Mouse (Mus musculus) liver, embryonic 16.5 days (tissue): ENCODE data around the gene Sema3b. TPM values are rescaled to one million over a fixed set of nuclear protein-coding genes. Genes with fewer than 3 reads are reported as not detected.

Experiments used
- ATAC-seq: fragments of 200-750 bp; cut with Nextera tagmentation; 2 replicates; pipeline ENCODE4 v1.8.0; 2017; ENCODE audit warnings: low read depth, mild to moderate bottlenecking, moderate number of reproducible peaks, moderate library complexity
- H3K27ac ChIP-seq: fragments of 300-500 bp; sonication (generic); 2 replicates; pipeline ENCODE4 v1.5.1; 2014; ENCODE audit warnings: mild to moderate bottlenecking, low read length
- H3K27me3 ChIP-seq: fragments of 300-500 bp; sonication (generic); 2 replicates; pipeline ENCODE4 v1.6.1; 2014; ENCODE audit warnings: low read depth, low read length, mixed read lengths; ENCODE audit not compliant: control insufficient read depth, insufficient read depth
- H3K36me3 ChIP-seq: fragments of 300-500 bp; sonication (generic); 2 replicates; pipeline ENCODE4 v1.6.1; 2014; ENCODE audit warnings: mild to moderate bottlenecking; ENCODE audit not compliant: control insufficient read depth, insufficient read depth
- H3K4me1 ChIP-seq: fragments of 300-500 bp; sonication (generic); 2 replicates; pipeline ENCODE4 v1.6.1; 2014; ENCODE audit warnings: low read depth, low read length, mixed read lengths; ENCODE audit not compliant: control insufficient read depth
- H3K4me2 ChIP-seq: fragments of 300-500 bp; sonication (generic); 2 replicates; pipeline ENCODE4 v1.6.1; 2014; ENCODE audit warnings: low read depth, low read length, mixed read lengths
- H3K4me3 ChIP-seq: fragments of 300-500 bp; sonication (generic); 2 replicates; pipeline ENCODE4 v1.5.1; 2014; ENCODE audit warnings: low read depth, mild to moderate bottlenecking, low read length
- H3K9ac ChIP-seq: fragments of 300-500 bp; sonication (generic); 2 replicates; pipeline ENCODE4 v1.6.1; 2014; ENCODE audit warnings: low read depth, low read length
- H3K9me3 ChIP-seq: fragments of 300-500 bp; sonication (generic); replicated peaks from 2 replicates; pipeline ENCODE4 v1.6.1; 2016; ENCODE audit warnings: low read length; ENCODE audit not compliant: control insufficient read depth
- WGBS: fragments of 180-500 bp; shearing (Covaris S2); extraction: QIAGEN DNeasy Blood & Tissue Kit; methylation state at CpG from one replicate; pipeline ENCODE4 v1.1.7; 2014; ENCODE audit not compliant: insufficient replicate concordance; 5-methylcytosine and 5-hydroxymethylcytosine counted together
- polyA plus RNA-seq: library from polyadenylated mRNA; unstranded; fragments of >200 nt; fragmentation: Nextera tagmentation; extraction: Ambion mirVana; gene quantifications from 2 replicates; pipeline ENCODE4 v1.2.1, GENCODE M21; 2015

Gene Sema3b
- polyA plus RNA-seq, 1 experiment from 2014 or later, result 1.4 TPM

DNA sequence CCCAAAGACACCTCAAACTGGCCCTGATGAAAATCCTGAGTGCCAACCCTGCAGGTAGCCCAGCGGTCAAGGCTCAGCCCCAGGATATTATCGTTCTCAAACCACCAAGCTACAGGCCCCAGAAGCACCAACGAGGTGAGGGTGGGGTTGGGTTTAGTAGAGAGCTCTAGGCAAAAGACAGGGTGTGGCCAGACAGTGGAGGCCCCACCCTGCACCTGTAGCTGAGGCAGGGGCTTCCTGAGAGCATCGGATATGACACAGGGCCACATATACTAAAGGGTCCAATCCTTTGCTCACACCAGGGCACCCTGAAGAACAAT lies 20.3 kb upstream of the Sema3b start:
- Histone ChIP-seq H3K9ac (peak overlapping the region; percentile 52; the same call in 1 of the 2 replicates), H3K27me3 (no peaks in the 10 kb centered on the region), H3K27ac (peak overlapping the region; percentile 77), H3K4me3 (0 out of 2 replicates have a peak overlapping the region, but pooled peaks have one; percentile 17), H3K4me1 (peaks cover 93% of the 10 kb centered on the region), H3K36me3 (peaks cover 9% of the 10 kb centered on the region), H3K9me3 (no peaks in the 10 kb centered on the region), H3K4me2 (peak overlapping the region; percentile 49)
- ATAC-seq, result no peak
- 9% methylated on average over 4 of the region's 4 CpGs for WGBS

DNA sequence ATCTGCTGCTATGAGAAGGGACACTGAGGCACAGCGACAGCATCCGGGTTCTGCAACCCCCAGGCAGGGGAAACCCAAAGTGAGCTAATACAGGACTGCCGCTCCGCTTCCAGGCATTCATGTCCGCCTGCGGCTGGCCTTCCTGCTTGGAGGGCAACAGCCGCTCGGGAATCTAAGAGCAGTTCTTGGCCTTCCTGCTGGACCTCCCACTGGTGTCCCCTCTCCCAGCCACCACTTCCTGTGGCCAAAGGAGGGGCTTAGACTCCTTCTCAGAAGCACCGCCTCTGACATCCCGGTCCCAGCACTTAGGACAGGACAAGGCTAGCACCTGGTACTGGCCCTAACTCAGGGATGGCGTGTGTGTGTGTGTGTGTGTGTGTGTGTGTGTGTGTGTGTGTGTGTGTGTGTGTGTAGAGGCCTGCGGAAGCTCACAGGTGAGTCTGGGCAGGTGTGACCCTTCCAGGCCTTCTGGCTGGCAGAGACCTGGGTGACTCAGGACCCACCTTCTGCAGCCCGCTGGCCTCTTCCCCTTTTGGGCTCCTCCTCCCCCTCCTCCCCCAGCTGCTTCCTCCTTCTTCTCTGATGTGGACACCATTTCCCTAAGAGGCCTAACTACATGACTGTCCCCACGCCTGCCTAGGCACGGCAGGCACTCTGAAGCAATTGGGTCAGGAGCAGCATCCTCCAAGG lies 19.8 kb upstream of the Sema3b start:
- H3K4me1 ChIP-seq, result peaks cover 89% of the 10 kb centered on the region
- no peak for ATAC-seq
- no peaks in the 10 kb centered on the region for H3K27me3 ChIP-seq
- H3K4me2 ChIP-seq, result peak overlapping the region; percentile 49
- peak overlapping the region; percentile 77 for H3K27ac ChIP-seq
- peak overlapping the region; percentile 17; the same call in 1 of the 2 replicates for H3K4me3 ChIP-seq
- H3K36me3 ChIP-seq, result peaks cover 9% of the 10 kb centered on the region
- H3K9me3 ChIP-seq, result no peaks in the 10 kb centered on the region
- WGBS, result 48% methylated on average over 15 of the region's 15 CpGs
- peak overlapping the region; percentile 52; the same call in 1 of the 2 replicates for H3K9ac ChIP-seq

DNA sequence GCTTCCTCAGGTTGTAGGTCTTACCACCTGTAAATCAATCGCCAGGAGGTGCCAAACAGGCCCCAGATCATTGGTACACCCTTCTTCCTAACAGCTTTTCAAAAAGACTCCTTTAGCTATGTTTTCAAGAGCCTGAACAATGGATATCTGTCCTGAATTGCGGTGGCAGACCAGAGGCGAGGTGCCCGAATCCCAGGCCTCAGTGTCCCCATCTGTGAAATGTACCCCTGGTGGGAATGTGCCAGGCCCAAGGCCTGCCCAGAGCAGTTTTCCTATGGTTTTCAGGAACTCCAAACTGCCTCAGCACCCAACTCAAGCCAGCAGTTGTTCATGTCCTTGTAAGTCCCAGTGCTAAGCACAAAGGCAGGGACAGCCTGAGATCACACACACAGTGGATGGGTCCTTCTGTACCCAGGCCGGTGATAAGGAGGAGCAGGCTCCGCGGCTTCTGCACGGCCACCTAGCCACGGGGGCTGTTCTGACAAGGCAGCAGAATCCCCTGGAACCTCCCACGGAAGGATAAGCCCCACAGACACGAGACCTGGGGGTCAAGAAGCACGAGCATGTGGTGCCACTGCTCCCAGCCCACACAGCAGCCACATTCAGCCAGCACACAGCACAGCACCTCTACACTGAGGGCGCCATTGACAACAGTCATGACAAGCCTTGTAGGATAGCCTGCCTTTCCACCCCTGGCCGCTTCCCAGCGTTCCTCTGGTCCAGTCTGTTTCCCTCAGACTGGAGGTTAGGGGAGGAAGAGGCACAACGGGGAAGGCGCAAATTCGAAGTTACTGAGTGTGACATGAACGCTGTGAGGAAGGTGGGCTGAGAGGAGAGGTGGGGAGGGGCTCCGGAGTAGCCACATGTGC lies 18.6 kb upstream of the Sema3b start:
- H3K9me3 ChIP-seq, result no peaks in the 10 kb centered on the region
- H3K4me1 ChIP-seq, result peaks cover 79% of the 10 kb centered on the region
- H3K36me3 ChIP-seq, result peaks cover 9% of the 10 kb centered on the region
- WGBS, result 44% methylated on average over 20 of the region's 20 CpGs
- H3K4me3 ChIP-seq, result no peak overlapping the region
- ATAC-seq, result no peak
- peak overlapping the region; percentile 21; the same call in 1 of the 2 replicates for H3K4me2 ChIP-seq
- peak overlapping the region; percentile 55 for H3K27ac ChIP-seq
- no peaks in the 10 kb centered on the region for H3K27me3 ChIP-seq
- peak overlapping the region; percentile 22; the same call in 1 of the 2 replicates for H3K9ac ChIP-seq

DNA sequence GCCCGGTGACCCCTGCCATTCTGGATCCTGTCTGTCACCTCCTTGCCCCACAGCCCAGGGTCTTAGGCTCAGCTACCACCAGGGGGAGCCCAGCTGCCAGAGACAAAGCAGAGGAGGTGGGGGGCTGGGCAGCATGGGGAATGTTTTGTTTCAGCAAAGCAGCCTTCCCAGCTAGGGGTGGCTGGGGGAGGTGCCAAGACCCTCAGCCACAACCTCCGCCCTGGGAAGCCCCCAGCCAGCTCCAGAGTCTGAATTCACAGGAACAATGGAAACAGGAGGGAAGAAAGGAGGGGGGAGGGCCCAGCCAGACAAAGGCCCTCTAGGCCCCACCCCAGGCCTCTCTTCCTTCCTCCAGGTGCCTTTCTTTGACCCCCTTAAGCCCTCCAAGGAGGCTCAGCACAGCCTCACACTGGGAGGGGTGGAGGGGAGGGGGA lies 17.8 kb upstream of the Sema3b start:
- 0 out of 2 replicates have a peak overlapping the region, but pooled peaks have one; percentile 6 for H3K4me3 ChIP-seq
- H3K36me3 ChIP-seq, result peaks cover 12% of the 10 kb centered on the region
- H3K4me2 ChIP-seq, result peak overlapping the region; percentile 21
- peak; percentile 30 for ATAC-seq
- H3K27me3 ChIP-seq, result no peaks in the 10 kb centered on the region
- H3K9ac ChIP-seq, result peak overlapping the region; percentile 36
- peaks cover 72% of the 10 kb centered on the region for H3K4me1 ChIP-seq
- H3K27ac ChIP-seq, result peak overlapping the region; percentile 55
- H3K9me3 ChIP-seq, result no peaks in the 10 kb centered on the region
- WGBS, result 0% methylated on average over 2 of the region's 2 CpGs

DNA sequence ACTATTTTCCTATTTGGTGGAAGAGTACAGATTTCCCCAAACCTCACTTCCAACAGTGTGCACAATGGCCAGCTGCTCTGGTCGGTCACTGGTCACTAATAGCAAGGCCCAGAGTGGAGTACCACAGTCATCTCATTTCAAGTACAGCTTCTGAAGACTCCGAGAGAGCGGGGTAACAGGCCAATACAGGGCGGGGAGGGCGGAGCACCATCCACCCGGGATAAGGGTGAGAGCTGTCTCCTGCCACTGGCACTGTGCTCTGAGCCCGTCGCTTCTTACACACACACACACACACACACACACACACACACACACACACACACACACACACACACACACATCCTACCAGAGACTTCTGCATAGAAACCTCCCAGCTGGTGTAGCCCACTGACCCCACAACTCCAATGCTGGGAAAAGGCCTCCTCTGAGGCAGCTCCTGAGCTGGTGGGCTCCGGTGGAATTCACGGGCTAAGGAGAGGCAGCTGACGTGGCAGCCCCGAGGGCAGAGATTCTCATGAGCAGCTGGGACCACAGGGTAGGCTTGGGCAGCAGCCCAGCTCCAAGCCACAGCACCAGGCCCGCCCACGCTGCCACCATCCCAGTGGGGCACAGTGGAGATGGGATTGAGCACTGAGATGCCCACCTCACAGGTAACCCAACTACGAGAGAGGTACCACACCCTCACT lies 17.3 kb upstream of the Sema3b start:
- H3K27me3 ChIP-seq, result no peaks in the 10 kb centered on the region
- peaks cover 12% of the 10 kb centered on the region for H3K36me3 ChIP-seq
- 42% methylated on average over 14 of the region's 15 CpGs for WGBS
- ATAC-seq, result peak; percentile 27; the same call in 1 of the 2 replicates
- peaks cover 66% of the 10 kb centered on the region for H3K4me1 ChIP-seq
- peak overlapping the region; percentile 36 for H3K9ac ChIP-seq
- peak overlapping the region; percentile 30; the same call in 1 of the 2 replicates for H3K27ac ChIP-seq
- peak overlapping the region; percentile 24 for H3K4me2 ChIP-seq
- no peaks in the 10 kb centered on the region for H3K9me3 ChIP-seq
- 0 out of 2 replicates have a peak overlapping the region, but pooled peaks have one; percentile 6 for H3K4me3 ChIP-seq

DNA sequence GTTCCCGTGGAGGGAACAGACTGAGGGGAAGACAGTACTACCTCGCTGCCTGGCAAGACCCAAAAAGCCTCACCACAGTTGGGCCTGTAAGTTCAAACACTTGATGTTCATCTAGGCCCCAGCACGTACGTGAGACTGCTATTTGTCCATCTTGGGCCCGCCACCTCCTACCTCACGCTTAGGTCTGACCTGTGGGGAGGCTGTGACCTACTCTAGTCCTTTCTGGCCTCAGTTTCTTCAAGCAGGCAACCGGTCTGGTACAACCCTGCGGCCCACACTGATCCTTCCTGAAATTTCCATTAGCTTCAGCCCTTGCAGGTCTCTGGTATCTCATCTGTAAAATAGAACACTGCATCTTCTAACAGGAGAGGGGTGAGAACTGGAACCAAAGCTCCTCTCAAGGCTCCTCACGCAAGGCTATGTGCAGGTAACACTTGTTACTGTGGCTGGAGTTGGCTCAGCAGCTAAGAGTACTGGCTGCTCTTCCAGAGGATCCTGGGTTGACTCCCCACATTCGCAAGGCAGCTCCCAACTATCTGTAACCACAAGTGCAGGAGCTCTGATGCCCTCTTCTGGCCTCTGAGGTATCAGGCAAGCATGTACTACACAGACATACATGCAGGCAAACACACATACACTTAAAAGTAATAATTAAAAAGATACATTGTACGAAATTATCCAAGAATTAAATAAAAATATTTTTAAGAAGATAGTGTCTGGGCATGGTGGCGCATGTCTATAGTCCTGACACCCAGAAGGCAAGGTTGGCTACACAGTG lies 16.5 kb upstream of the Sema3b start:
- no peak for ATAC-seq
- 86% methylated on average over 12 of the region's 12 CpGs for WGBS
- Histone ChIP-seq H3K4me1 (peaks cover 58% of the 10 kb centered on the region), H3K9ac (peak overlapping the region; percentile 6; the same call in 1 of the 2 replicates), H3K27me3 (no peaks in the 10 kb centered on the region), H3K4me3 (no peak overlapping the region), H3K9me3 (no peaks in the 10 kb centered on the region), H3K4me2 (0 out of 2 replicates have a peak overlapping the region, but pooled peaks have one; percentile 24), H3K27ac (peak overlapping the region; percentile 31), H3K36me3 (peaks cover 12% of the 10 kb centered on the region)

DNA sequence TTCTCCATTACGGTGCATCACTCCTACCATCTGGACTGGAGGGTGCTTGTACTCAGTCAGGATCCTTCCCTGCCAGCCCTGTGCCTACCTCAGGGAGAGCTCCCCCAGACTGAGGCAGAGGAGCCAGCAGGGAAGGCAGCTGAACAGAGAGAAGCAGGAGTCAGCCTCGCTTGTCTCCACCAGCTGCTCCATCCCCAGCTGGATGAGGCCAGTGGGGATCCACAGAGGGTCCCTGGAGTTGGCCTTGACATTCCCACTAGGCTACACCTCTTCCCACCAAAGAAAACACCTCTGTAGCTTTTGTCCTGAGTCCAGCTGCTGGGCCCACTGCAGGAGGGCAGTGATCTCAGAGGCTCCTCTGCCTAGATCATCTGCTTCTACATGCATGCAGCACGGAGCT lies 15.9 kb upstream of the Sema3b start:
- no peak overlapping the region for H3K4me2 ChIP-seq
- no peak overlapping the region for H3K4me3 ChIP-seq
- 74% methylated on average over 3 of the region's 3 CpGs for WGBS
- peaks cover 53% of the 10 kb centered on the region for H3K4me1 ChIP-seq
- no peaks in the 10 kb centered on the region for H3K9me3 ChIP-seq
- ATAC-seq, result no peak
- H3K27me3 ChIP-seq, result no peaks in the 10 kb centered on the region
- H3K9ac ChIP-seq, result peak overlapping the region; percentile 6; the same call in 1 of the 2 replicates
- H3K27ac ChIP-seq, result peak overlapping the region; percentile 31
- H3K36me3 ChIP-seq, result peaks cover 13% of the 10 kb centered on the region

DNA sequence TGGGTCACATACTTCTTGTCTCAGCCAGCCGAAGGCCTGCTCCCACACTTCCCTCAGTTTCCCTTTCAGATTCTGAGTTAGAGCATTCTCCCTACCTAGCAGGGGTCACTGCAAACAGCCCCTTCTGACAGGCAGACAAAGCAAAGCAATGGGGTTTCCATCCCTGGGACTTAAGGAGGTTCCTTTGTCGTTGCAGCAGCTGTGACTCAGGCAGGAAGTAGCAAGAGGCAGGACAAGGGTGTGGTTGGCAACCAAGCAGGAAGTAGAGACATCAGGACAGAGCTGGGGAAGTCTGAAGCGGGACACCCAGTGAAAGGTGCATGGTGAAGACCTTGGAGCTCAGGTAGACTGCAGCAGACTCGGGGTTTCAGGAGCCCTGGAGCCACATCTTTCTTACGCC lies 15.5 kb upstream of the Sema3b start:
- ATAC-seq, result no peak
- Histone ChIP-seq H3K27me3 (no peaks in the 10 kb centered on the region), H3K36me3 (peaks cover 16% of the 10 kb centered on the region), H3K4me3 (no peak overlapping the region), H3K4me2 (no peak overlapping the region), H3K4me1 (peaks cover 53% of the 10 kb centered on the region), H3K27ac (peak overlapping the region; percentile 31), H3K9ac (peak overlapping the region; percentile 6; the same call in 1 of the 2 replicates), H3K9me3 (no peaks in the 10 kb centered on the region)
- WGBS, result 38% methylated on average over 5 of the region's 5 CpGs
